Mouse (Mus musculus): ENCODE data around the gene Krt17. TPM values are rescaled to one million over a fixed set of nuclear protein-coding genes. Genes with fewer than 3 reads are reported as not detected.

Gene Krt17
- polyA plus RNA-seq, 1 experiment: 0.08 TPM

GRCm38 (mm10) chr11:100288942-100289341 is 28.1 kb upstream of the Krt17 start:
- Histone ChIP-seq H3K4me1 (peaks cover 34% of the 10 kb centered on the region), H3K27me3 (replicated peaks) (peaks cover 45% of the 10 kb centered on the region), H3K4me3 (replicated peaks) (no peak overlapping the region), H3K9me3 (no peaks in the 10 kb centered on the region), H3K36me3 (replicated peaks; ENCODE audit: low read length) (no peaks in the 10 kb centered on the region)
- no peak for TF ChIP-seq FLI1 (IDR thresholded peaks at IDR 0.05; ENCODE audit: low read length)
- no peak for TF ChIP-seq GATA1 (IDR thresholded peaks at IDR 0.05; ENCODE audit: borderline replicate concordance, low read length)

DNA sequence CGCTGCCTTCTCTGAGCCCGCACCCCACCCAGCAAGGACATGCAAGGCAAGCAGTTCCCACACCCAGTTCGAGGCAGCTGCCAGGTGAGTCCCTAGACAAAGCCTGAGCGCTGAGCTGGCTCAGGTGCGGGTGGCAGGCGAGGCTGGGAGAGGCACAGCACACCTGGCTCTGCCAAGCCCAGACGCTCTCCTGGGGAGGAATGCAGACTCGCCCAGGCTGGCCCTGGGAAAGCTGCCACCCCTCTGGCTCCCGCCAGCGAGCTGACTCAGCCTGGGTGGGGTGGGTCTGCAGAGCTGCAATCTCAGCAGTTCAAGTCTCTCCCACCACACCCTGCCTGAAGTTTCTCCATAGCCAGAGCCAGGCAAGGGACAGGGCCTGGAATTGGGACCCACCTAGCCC is 26.2 kb upstream of the Krt17 start:
- TF ChIP-seq FLI1 (IDR thresholded peaks at IDR 0.05; ENCODE audit: low read length) (no peak), GATA1 (IDR thresholded peaks at IDR 0.05; ENCODE audit: borderline replicate concordance, low read length) (no peak)
- H3K4me1 ChIP-seq: peaks cover 32% of the 10 kb centered on the region
- H3K27me3 ChIP-seq (replicated peaks): peaks cover 40% of the 10 kb centered on the region
- no peak overlapping the region for H3K4me3 ChIP-seq (replicated peaks)
- H3K9me3 ChIP-seq: no peaks in the 10 kb centered on the region
- H3K36me3 ChIP-seq (replicated peaks; ENCODE audit: low read length): no peaks in the 10 kb centered on the region

DNA sequence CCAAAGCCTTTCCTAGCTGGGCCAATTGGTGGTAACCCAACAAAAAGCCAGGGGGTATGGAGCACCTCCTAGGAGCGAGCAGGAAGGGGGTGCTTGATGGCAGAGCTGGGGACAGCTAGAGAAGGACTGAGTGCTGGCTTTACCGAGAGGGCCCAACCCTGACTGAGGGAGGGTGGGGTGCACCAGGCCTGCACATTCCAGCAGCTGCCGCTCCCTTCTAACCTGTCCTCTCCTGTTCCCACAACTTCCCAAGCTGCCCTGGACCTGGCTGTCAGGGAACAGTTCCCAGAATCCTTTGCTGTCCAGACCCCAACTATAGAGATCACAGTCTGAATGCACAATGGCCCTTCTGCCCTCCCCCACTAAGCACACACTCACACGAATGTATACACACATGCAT is 24.2 kb upstream of the Krt17 start:
- TF ChIP-seq GATA1 (IDR thresholded peaks at IDR 0.05; ENCODE audit: borderline replicate concordance, low read length) (no peak), FLI1 (IDR thresholded peaks at IDR 0.05; ENCODE audit: low read length) (no peak)
- H3K9me3 ChIP-seq: no peaks in the 10 kb centered on the region
- no peak overlapping the region for H3K4me3 ChIP-seq (replicated peaks)
- no peaks in the 10 kb centered on the region for H3K36me3 ChIP-seq (replicated peaks; ENCODE audit: low read length)
- peaks cover 16% of the 10 kb centered on the region for H3K4me1 ChIP-seq
- peaks cover 48% of the 10 kb centered on the region for H3K27me3 ChIP-seq (replicated peaks)

DNA sequence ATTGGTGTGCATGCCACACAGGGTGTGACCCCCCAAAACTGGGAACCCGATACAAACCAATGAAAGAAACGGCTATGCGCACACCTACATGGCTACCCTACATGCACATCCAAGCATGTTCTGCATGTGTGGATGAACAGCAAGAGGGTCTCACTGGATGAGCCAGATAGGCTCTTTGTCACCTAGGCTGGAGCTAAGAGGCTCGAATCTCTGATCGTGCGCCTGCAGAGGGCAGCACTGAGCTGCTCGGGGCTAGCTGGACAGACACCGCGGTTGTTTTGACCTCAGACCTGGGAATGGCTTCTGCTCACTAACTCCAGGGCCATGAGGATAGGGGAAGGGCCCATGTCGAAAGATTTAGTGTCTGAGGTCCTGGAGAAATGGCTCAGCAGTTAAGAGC is 21.7 kb upstream of the Krt17 start:
- H3K4me1 ChIP-seq: peaks cover 9% of the 10 kb centered on the region; the same call in 1 of the 2 replicates

DNA sequence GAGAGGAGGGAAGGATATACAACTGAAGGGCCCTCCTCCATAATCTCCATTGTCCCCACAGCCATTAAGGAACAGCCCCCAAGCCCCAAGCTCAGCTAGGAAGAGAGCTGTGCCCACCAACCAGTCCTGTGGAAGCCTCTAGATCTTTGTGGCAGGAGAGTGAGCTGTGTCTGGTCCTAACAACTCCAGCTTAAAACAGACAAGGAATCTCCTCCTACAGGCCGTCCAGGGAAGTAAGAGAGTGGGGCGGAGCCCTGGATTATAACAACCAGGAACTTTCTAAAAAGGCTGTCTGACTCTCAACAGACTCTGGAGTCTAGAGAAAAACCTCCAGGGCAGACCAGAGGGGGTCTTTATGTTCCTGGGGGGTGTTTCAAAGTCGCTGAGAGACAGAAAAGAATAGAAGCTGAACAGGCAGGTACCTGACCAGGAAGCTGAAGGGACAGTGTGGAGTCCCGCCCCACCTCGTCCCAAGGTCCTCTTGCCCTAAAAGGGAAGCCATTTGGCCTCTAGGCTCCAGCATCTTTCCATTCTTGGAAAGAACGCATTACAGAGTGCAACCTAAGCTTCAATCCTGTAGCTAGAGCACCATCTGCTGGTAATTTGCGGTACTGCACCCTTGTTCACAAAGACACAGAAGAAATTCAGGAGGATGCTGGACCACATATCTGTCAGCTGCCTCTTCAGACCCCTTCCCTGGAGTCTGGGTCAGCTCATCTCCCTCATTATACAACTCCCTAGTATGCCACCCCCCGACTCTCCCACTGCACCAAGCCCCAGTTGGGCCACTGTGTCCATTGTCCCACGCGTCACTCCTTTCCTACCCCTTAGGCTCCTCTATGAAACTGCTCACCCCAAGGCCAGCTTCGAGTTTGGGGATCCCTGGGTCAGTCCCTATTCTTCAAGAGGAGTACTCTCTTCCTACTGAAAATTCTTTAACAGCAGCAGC is 21.0 kb upstream of the Krt17 start:
- Histone ChIP-seq H3K36me3 (replicated peaks; ENCODE audit: low read length) (no peaks in the 10 kb centered on the region), H3K4me3 (replicated peaks) (no peak overlapping the region), H3K4me1 (peaks cover 9% of the 10 kb centered on the region; the same call in 1 of the 2 replicates), H3K9me3 (no peaks in the 10 kb centered on the region), H3K27me3 (replicated peaks) (peaks cover 52% of the 10 kb centered on the region)
- TF ChIP-seq GATA1 (IDR thresholded peaks at IDR 0.05; ENCODE audit: borderline replicate concordance, low read length): no peak
- no peak for TF ChIP-seq FLI1 (IDR thresholded peaks at IDR 0.05; ENCODE audit: low read length)

More for the DNA sequence above, 21.7 kb upstream of the Krt17 start:
- no peak overlapping the region for H3K4me3 ChIP-seq (replicated peaks)
- H3K36me3 ChIP-seq (replicated peaks; ENCODE audit: low read length): no peaks in the 10 kb centered on the region
- peaks cover 53% of the 10 kb centered on the region for H3K27me3 ChIP-seq (replicated peaks)
- H3K9me3 ChIP-seq: no peaks in the 10 kb centered on the region
- no peak for TF ChIP-seq FLI1 (IDR thresholded peaks at IDR 0.05; ENCODE audit: low read length)
- no peak for TF ChIP-seq GATA1 (IDR thresholded peaks at IDR 0.05; ENCODE audit: borderline replicate concordance, low read length)

DNA sequence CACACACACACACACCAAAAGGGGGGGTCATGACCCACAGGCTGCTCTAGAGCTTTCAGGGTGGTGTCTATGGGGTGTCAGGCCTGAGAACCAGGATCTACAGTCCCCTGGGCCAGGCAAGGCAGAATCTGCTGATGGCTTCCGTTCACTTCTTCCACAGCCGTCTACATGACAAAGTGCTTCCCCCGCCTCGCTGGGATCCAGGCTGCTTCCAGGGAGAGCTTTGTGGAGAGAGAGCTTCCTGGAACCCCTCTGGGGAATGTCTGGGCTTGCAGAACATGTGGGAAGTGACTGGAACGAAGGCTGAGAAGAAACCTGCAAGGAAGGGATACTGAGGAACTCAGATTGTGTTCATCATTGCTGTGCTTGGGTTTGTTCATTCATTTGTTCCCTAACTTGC is 17.9 kb upstream of the Krt17 start:
- Histone ChIP-seq H3K27me3 (replicated peaks) (peaks cover 42% of the 10 kb centered on the region), H3K4me1 (peaks cover 9% of the 10 kb centered on the region; the same call in 1 of the 2 replicates), H3K9me3 (no peaks in the 10 kb centered on the region), H3K4me3 (replicated peaks) (no peak overlapping the region), H3K36me3 (replicated peaks; ENCODE audit: low read length) (no peaks in the 10 kb centered on the region)
- no peak for TF ChIP-seq FLI1 (IDR thresholded peaks at IDR 0.05; ENCODE audit: low read length)
- TF ChIP-seq GATA1 (IDR thresholded peaks at IDR 0.05; ENCODE audit: borderline replicate concordance, low read length): no peak

- Histone ChIP-seq H3K4me1 (peaks cover 9% of the 10 kb centered on the region; the same call in 1 of the 2 replicates), H3K4me3 (replicated peaks) (no peak overlapping the region), H3K36me3 (replicated peaks; ENCODE audit: low read length) (no peaks in the 10 kb centered on the region), H3K9me3 (no peaks in the 10 kb centered on the region), H3K27me3 (replicated peaks) (peaks cover 43% of the 10 kb centered on the region)
- TF ChIP-seq FLI1 (IDR thresholded peaks at IDR 0.05; ENCODE audit: low read length): no peak
- TF ChIP-seq GATA1 (IDR thresholded peaks at IDR 0.05; ENCODE audit: borderline replicate concordance, low read length): no peak
These were observed 17.1 kb upstream of the Krt17 start for GRCm38 (mm10) chr11:100277726-100278480.

GRCm38 (mm10) chr11:100275466-100275865 is 14.6 kb upstream of the Krt17 start:
- peaks cover 54% of the 10 kb centered on the region for H3K27me3 ChIP-seq (replicated peaks)
- H3K36me3 ChIP-seq (replicated peaks; ENCODE audit: low read length): no peaks in the 10 kb centered on the region
- H3K4me1 ChIP-seq: no peaks in the 10 kb centered on the region
- H3K4me3 ChIP-seq (replicated peaks): no peak overlapping the region
- TF ChIP-seq FLI1 (IDR thresholded peaks at IDR 0.05; ENCODE audit: low read length) (no peak), GATA1 (IDR thresholded peaks at IDR 0.05; ENCODE audit: borderline replicate concordance, low read length) (no peak)
- H3K9me3 ChIP-seq: no peaks in the 10 kb centered on the region

DNA sequence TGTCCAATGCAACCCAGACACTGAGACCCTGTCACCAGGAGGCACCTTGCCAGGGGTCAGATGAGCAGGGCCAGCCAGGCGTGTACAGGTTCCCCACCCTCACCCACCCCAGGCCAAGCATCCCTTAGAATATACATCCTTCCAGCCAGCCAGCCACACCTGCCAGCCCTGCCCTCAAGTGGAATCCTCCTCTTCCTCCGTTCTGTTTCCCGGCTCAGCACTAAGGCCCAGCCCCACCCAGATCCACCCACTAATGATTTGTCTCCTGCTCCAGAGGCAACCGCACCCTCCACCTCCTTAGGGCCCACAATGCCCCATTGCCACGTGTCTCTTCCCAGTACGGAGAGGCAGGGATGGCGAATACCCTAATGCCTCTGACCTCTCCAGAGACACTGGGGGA is 13.9 kb upstream of the Krt17 start:
- Histone ChIP-seq H3K4me3 (replicated peaks) (no peak overlapping the region), H3K4me1 (no peaks in the 10 kb centered on the region), H3K9me3 (no peaks in the 10 kb centered on the region), H3K36me3 (replicated peaks; ENCODE audit: low read length) (no peaks in the 10 kb centered on the region), H3K27me3 (replicated peaks) (peaks cover 54% of the 10 kb centered on the region)
- TF ChIP-seq FLI1 (IDR thresholded peaks at IDR 0.05; ENCODE audit: low read length) (no peak), GATA1 (IDR thresholded peaks at IDR 0.05; ENCODE audit: borderline replicate concordance, low read length) (no peak)

- Histone ChIP-seq H3K4me1 (no peaks in the 10 kb centered on the region), H3K27me3 (replicated peaks) (peaks cover 49% of the 10 kb centered on the region), H3K9me3 (no peaks in the 10 kb centered on the region), H3K36me3 (replicated peaks; ENCODE audit: low read length) (no peaks in the 10 kb centered on the region), H3K4me3 (replicated peaks) (no peak overlapping the region)
- TF ChIP-seq FLI1 (IDR thresholded peaks at IDR 0.05; ENCODE audit: low read length): no peak
- TF ChIP-seq GATA1 (IDR thresholded peaks at IDR 0.05; ENCODE audit: borderline replicate concordance, low read length): no peak
These were observed 11.0 kb upstream of the Krt17 start for GRCm38 (mm10) chr11:100271878-100272277.

Measured in megakaryocyte, embryonic 14.5 days (primary cell).